Mouse (Mus musculus) midbrain, embryonic 12.5 days (tissue): Measurements from ENCODE around the gene Abhd16a. TPM values are rescaled to one million over a fixed set of nuclear protein-coding genes. Genes with fewer than 3 reads are reported as not detected.
"Not testable (repeated sequence)": the region's sequence is repeated elsewhere in the genome, so short reads cannot be mapped to it uniquely, and the experiment has no call there.

ENCODE experiments used
- ATAC-seq: fragments of 200-750 bp; cut with Nextera tagmentation; 2 replicates; pipeline ENCODE4 v1.8.0; 2017; ENCODE audit warnings: low read depth, moderate TSS enrichment, moderate library complexity; ENCODE audit not compliant: low FRiP score
- H3K27ac ChIP-seq: fragments of 300-500 bp; sonication (generic); replicated peaks from 2 replicates; pipeline ENCODE4 v1.5.1; 2016; ENCODE audit warnings: mild to moderate bottlenecking
- H3K27me3 ChIP-seq: fragments of 300-500 bp; sonication (generic); 2 replicates; pipeline ENCODE4 v1.6.1; 2016; ENCODE audit warnings: mild to moderate bottlenecking
- H3K36me3 ChIP-seq: fragments of 300-500 bp; sonication (generic); 2 replicates; pipeline ENCODE4 v1.6.1; 2016
- H3K4me1 ChIP-seq: fragments of 300-500 bp; sonication (generic); 2 replicates; pipeline ENCODE4 v1.6.1; 2016
- H3K4me2 ChIP-seq: fragments of 300-500 bp; sonication (generic); replicated peaks from 2 replicates; pipeline ENCODE4 v1.6.1; 2016; ENCODE audit warnings: mild to moderate bottlenecking, moderate library complexity
- H3K4me3 ChIP-seq: fragments of 300-500 bp; sonication (generic); 2 replicates; pipeline ENCODE4 v1.5.1; 2016; ENCODE audit warnings: mild to moderate bottlenecking
- H3K9ac ChIP-seq: fragments of 300-500 bp; sonication (generic); replicated peaks from 2 replicates; pipeline ENCODE4 v1.6.1; 2016; ENCODE audit warnings: mild to moderate bottlenecking, moderate library complexity
- H3K9me3 ChIP-seq: fragments of 300-500 bp; sonication (generic); 2 replicates; pipeline ENCODE4 v1.6.1; 2016; ENCODE audit warnings: mild to moderate bottlenecking
- WGBS: fragments of 180-500 bp; shearing (Covaris S2); methylation state at CpG from one replicate; pipeline ENCODE4 v1.1.7; 2016; 5-methylcytosine and 5-hydroxymethylcytosine counted together
- polyA plus RNA-seq: library from polyadenylated mRNA; unstranded; fragments of >200 nt; fragmentation: Nextera tagmentation; extraction: Ambion mirVana; gene quantifications from 2 replicates; pipeline ENCODE4 v1.2.1, GENCODE M21; 2016

Abhd16a gene
- polyA plus RNA-seq, 1 experiment from 2014 or later, result 72.3 TPM

- H3K9me3 ChIP-seq, result no peaks in the 10 kb centered on the region
- ATAC-seq, result no peak
- H3K4me3 ChIP-seq, result no peak overlapping the region
- H3K4me1 ChIP-seq, result no peaks in the 10 kb centered on the region
- H3K27ac ChIP-seq, result no peak overlapping the region
- H3K36me3 ChIP-seq, result peaks cover 26% of the 10 kb centered on the region
- WGBS, result 69% methylated on average over 9 of the region's 9 CpGs
- H3K4me2 ChIP-seq, result no peak overlapping the region
- no peak overlapping the region for H3K9ac ChIP-seq
- no peaks in the 10 kb centered on the region for H3K27me3 ChIP-seq
Observed at GRCm38 (mm10) chr17:35111774-35112173, 22.7 kb downstream of the Abhd16a start.

GRCm38 (mm10) chr17:35115046-35116019 lies 26.3 kb downstream of the Abhd16a start, which contains the start of gene Ly6g5b:
Gene Ly6g5b (minus strand): TSS chr17:35115428.
- no peak within 1 kb of the TSS for H3K27ac ChIP-seq
- H3K9ac ChIP-seq, result no peak within 1 kb of the TSS
- peaks cover 6% of the 10 kb centered on the region for H3K4me1 ChIP-seq
- WGBS, result 84% methylated on average over 8 of the region's 8 CpGs
- no peak within 1 kb of the TSS for H3K4me2 ChIP-seq
- no peak within 1 kb of the TSS for H3K4me3 ChIP-seq
- H3K27me3 ChIP-seq, result no peaks in the 10 kb centered on the region
- H3K36me3 ChIP-seq, result peaks cover 50% of the 10 kb centered on the region
- H3K9me3 ChIP-seq, result no peaks in the 10 kb centered on the region
- ATAC-seq, result no peak

GRCm38 (mm10) chr17:35120745-35121142 lies 31.7 kb downstream of the Abhd16a start:
- Histone ChIP-seq H3K4me1 (peaks cover 25% of the 10 kb centered on the region), H3K4me3 (peak overlapping the region; percentile 96), H3K27ac (peak overlapping the region; percentile 70), H3K27me3 (no peaks in the 10 kb centered on the region), H3K9ac (peak overlapping the region; percentile 96), H3K36me3 (peaks cover 53% of the 10 kb centered on the region), H3K9me3 (no peaks in the 10 kb centered on the region), H3K4me2 (peak overlapping the region; percentile 99)
- no peak; the same call in 1 of the 2 replicates for ATAC-seq
- 1% methylated on average over 28 of the region's 33 CpGs for WGBS

GRCm38 (mm10) chr17:35121143-35121799 lies 32.2 kb downstream of the Abhd16a start, which contains the start of gene Gpank1:
Gene Gpank1 (plus strand): TSS chr17:35121455.
- peak; percentile 95 for ATAC-seq
- WGBS, result under 1% methylated on average over 50 of the region's 50 CpGs
- Histone ChIP-seq H3K36me3 (peaks cover 47% of the 10 kb centered on the region), H3K4me2 (peak within 1 kb of the TSS; percentile 99), H3K4me1 (peaks cover 31% of the 10 kb centered on the region), H3K9ac (peak within 1 kb of the TSS; percentile 96), H3K27ac (peak within 1 kb of the TSS; percentile 93), H3K27me3 (no peaks in the 10 kb centered on the region), H3K9me3 (no peaks in the 10 kb centered on the region), H3K4me3 (peak within 1 kb of the TSS; percentile 96)

GRCm38 (mm10) chr17:35121871-35122303 lies 32.8 kb downstream of the Abhd16a start, which contains the start of gene Csnk2b:
Gene Csnk2b (minus strand): TSS chr17:35122053.
- Histone ChIP-seq H3K27ac (peak within 1 kb of the TSS; percentile 93), H3K9ac (peak within 1 kb of the TSS; percentile 96), H3K9me3 (no peaks in the 10 kb centered on the region), H3K27me3 (no peaks in the 10 kb centered on the region), H3K36me3 (peaks cover 44% of the 10 kb centered on the region), H3K4me2 (peak within 1 kb of the TSS; percentile 99), H3K4me1 (peaks cover 37% of the 10 kb centered on the region), H3K4me3 (peak within 1 kb of the TSS; percentile 96)
- ATAC-seq, result no peak; the same call in 1 of the 2 replicates
- WGBS, result under 1% methylated on average over 19 of the region's 19 CpGs

GRCm38 (mm10) chr17:35123287-35123686 lies 34.2 kb downstream of the Abhd16a start:
- ATAC-seq, H3K27ac ChIP-seq, H3K9ac ChIP-seq, H3K9me3 ChIP-seq, H3K27me3 ChIP-seq, H3K4me2 ChIP-seq, H3K4me3 ChIP-seq: not testable (repeated sequence)
- 90% methylated on average over 9 of the region's 9 CpGs for WGBS
- H3K36me3 ChIP-seq, result peaks cover 32% of the 10 kb centered on the region
- H3K4me1 ChIP-seq, result peaks cover 46% of the 10 kb centered on the region

- not testable (repeated sequence) for H3K4me2 ChIP-seq, H3K27ac ChIP-seq, H3K27me3 ChIP-seq, ATAC-seq, H3K4me3 ChIP-seq, H3K9ac ChIP-seq, H3K9me3 ChIP-seq
- Histone ChIP-seq H3K36me3 (peaks cover 24% of the 10 kb centered on the region), H3K4me1 (peaks cover 46% of the 10 kb centered on the region)
- 94% methylated on average over 12 of the region's 12 CpGs for WGBS
Observed at GRCm38 (mm10) chr17:35124261-35124896, 35.3 kb downstream of the Abhd16a start.

GRCm38 (mm10) chr17:35125081-35125480 lies 36.0 kb downstream of the Abhd16a start:
- 100% methylated on average over 1 of the region's 1 CpGs for WGBS
- no peak for ATAC-seq
- no peak overlapping the region for H3K9ac ChIP-seq
- H3K27ac ChIP-seq, result no peak overlapping the region
- H3K27me3 ChIP-seq, result no peaks in the 10 kb centered on the region
- 0 out of 2 replicates have a peak overlapping the region, but pooled peaks have one; percentile 63 for H3K4me3 ChIP-seq
- H3K36me3 ChIP-seq, result peaks cover 24% of the 10 kb centered on the region
- no peaks in the 10 kb centered on the region for H3K9me3 ChIP-seq
- peaks cover 42% of the 10 kb centered on the region for H3K4me1 ChIP-seq
- H3K4me2 ChIP-seq, result no peak overlapping the region

- WGBS, result 41% methylated on average over 6 of the region's 6 CpGs
- Histone ChIP-seq H3K4me1 (peaks cover 37% of the 10 kb centered on the region), H3K9me3 (no peaks in the 10 kb centered on the region), H3K4me2 (peak overlapping the region; percentile 74), H3K27me3 (no peaks in the 10 kb centered on the region), H3K9ac (no peak overlapping the region), H3K36me3 (peaks cover 27% of the 10 kb centered on the region), H3K27ac (no peak overlapping the region), H3K4me3 (peak overlapping the region; percentile 63)
- no peak for ATAC-seq
Observed at GRCm38 (mm10) chr17:35125578-35125977, 36.5 kb downstream of the Abhd16a start.

- peak within 1 kb of the TSS; percentile 64 for H3K27ac ChIP-seq
- no peaks in the 10 kb centered on the region for H3K27me3 ChIP-seq
- H3K4me2 ChIP-seq, result peak within 1 kb of the TSS; percentile 74
- under 1% methylated on average over 36 of the region's 36 CpGs for WGBS
- H3K4me1 ChIP-seq, result peaks cover 37% of the 10 kb centered on the region
- H3K4me3 ChIP-seq, result peak within 1 kb of the TSS; percentile 63
- H3K9ac ChIP-seq, result peak within 1 kb of the TSS; percentile 86
- no peaks in the 10 kb centered on the region for H3K9me3 ChIP-seq
- 0 out of 2 replicates have a peak, but pooled peaks have one; percentile 20 for ATAC-seq
- peaks cover 27% of the 10 kb centered on the region for H3K36me3 ChIP-seq
Observed at GRCm38 (mm10) chr17:35126206-35126611, 37.1 kb downstream of the Abhd16a start, which contains the start of gene D17H6S53E. Gene D17H6S53E (plus strand): TSS chr17:35126373.

GRCm38 (mm10) chr17:35127017-35127416 lies 38.0 kb downstream of the Abhd16a start:
- no peaks in the 10 kb centered on the region for H3K27me3 ChIP-seq
- peaks cover 36% of the 10 kb centered on the region for H3K4me1 ChIP-seq
- peaks cover 27% of the 10 kb centered on the region for H3K36me3 ChIP-seq
- H3K4me3 ChIP-seq, result peak overlapping the region; percentile 63
- H3K4me2 ChIP-seq, result peak overlapping the region; percentile 74
- no peaks in the 10 kb centered on the region for H3K9me3 ChIP-seq
- WGBS, result 71% methylated on average over 13 of the region's 13 CpGs
- no peak for ATAC-seq
- H3K27ac ChIP-seq, result 0 out of 2 replicates have a peak overlapping the region, but pooled peaks have one; percentile 7
- peak overlapping the region; percentile 86 for H3K9ac ChIP-seq
